In genomic region chr4:131413380-131413779, GRCm38 (mm10) we compare ENCODE assay signal across 25 mouse cellular contexts.
DNase-seq lines count a peak whose midpoint lies in the region; ATAC-seq and TF ChIP-seq lines count a peak whose summit lies in the region.
"Had no signal": no experiment of that assay in that cellular context is flagged by ENCODE, and none has a peak within 500 bp of the region (broad histone marks: within the 10 kb centered on the region; RNA-seq: fewer than 3 reads in every experiment).

No protein-coding gene starts in this region.

- H3K4me3 ChIP-seq in kidney, embryonic 16.5 days (ENCODE audit: low read length): no peak overlapping the region
- no peak overlapping the region for H3K4me3 ChIP-seq in hindbrain, postnatal 0 days (ENCODE audit: low read length)
- H3K4me3 ChIP-seq: embryonic facial prominence, embryonic 13.5 days; embryonic facial prominence, embryonic 15.5 days; erythroblast, embryonic 14.5 days; forebrain, embryonic 10.5 days; forebrain, embryonic 12.5 days had no signal

- H3K27ac ChIP-seq in kidney, embryonic 16.5 days (ENCODE audit: low read length): 0 out of 2 replicates have a peak overlapping the region, but pooled peaks have one; percentile 5
- H3K27ac ChIP-seq in hindbrain, postnatal 0 days: no peak overlapping the region
- H3K27ac ChIP-seq: embryonic facial prominence, embryonic 13.5 days; embryonic facial prominence, embryonic 15.5 days; forebrain, embryonic 10.5 days; forebrain, embryonic 12.5 days had no signal

- H3K36me3 ChIP-seq in kidney, embryonic 16.5 days (ENCODE audit: insufficient read depth, low read length): no peaks in the 10 kb centered on the region
- H3K36me3 ChIP-seq in hindbrain, postnatal 0 days (ENCODE audit: insufficient read depth, low read length): no peaks in the 10 kb centered on the region
- H3K36me3 ChIP-seq: embryonic facial prominence, embryonic 13.5 days; embryonic facial prominence, embryonic 15.5 days; forebrain, embryonic 10.5 days; forebrain, embryonic 12.5 days; G1E had no signal

- no peaks in the 10 kb centered on the region; the same call in 1 of the 2 replicates for H3K4me1 ChIP-seq in kidney, embryonic 16.5 days (ENCODE audit: insufficient read depth, low read length)
- H3K4me1 ChIP-seq in hindbrain, postnatal 0 days (ENCODE audit: insufficient read depth, low read length): no peaks in the 10 kb centered on the region; the same call in 1 of the 2 replicates
- H3K4me1 ChIP-seq: embryonic facial prominence, embryonic 15.5 days had no signal

- H3K9me3 ChIP-seq in kidney, embryonic 16.5 days (ENCODE audit: low read length): no peaks in the 10 kb centered on the region
- no peaks in the 10 kb centered on the region for H3K9me3 ChIP-seq in hindbrain, postnatal 0 days (ENCODE audit: low read length)
- H3K9me3 ChIP-seq: embryonic facial prominence, embryonic 13.5 days; embryonic facial prominence, embryonic 15.5 days; forebrain, embryonic 10.5 days; forebrain, embryonic 12.5 days; G1E had no signal

- DNase-seq in kidney, postnatal 25 days: no peak
- peak; percentile 73 for DNase-seq in A20 (ENCODE audit: low read depth, low spot score)
- DNase-seq in heart, adult 11 months: no peak
- no peak for DNase-seq in hindbrain, postnatal 0 days (ENCODE audit: low spot score)
- DNase-seq: adrenal gland, adult 8-10 months; adrenal gland, postnatal 14 days; adrenal gland, postnatal 36 days; cerebellum, adult 11-12 months; cerebellum, adult 2 months; cerebellum, adult 9-10 months; cerebellum, postnatal 10 days; cerebellum, postnatal 25 days; embryo, embryonic 11 days had no signal

- no peak for ATAC-seq in kidney, embryonic 16.5 days (ENCODE audit: low FRiP score, low TSS enrichment)
- ATAC-seq in common myeloid progenitor, adult 5-6 weeks (replicated peaks; ENCODE audit: low read depth, poor library complexity, severe bottlenecking): peak; percentile 31; the same call in 1 of the 2 replicates
- ATAC-seq in hindbrain, postnatal 0 days: no peak
- ATAC-seq: activated CD4-positive, CD25-positive, alpha-beta regulatory T cell, adult 4 months; forebrain, embryonic 14.5 days; forebrain, embryonic 16.5 days; Patski had no signal

- no peak for TF ChIP-seq CTCF in hindbrain, postnatal 0 days (IDR thresholded peaks at IDR 0.05; ENCODE audit: low read depth)

- no peak overlapping the region for H3K9ac ChIP-seq in kidney, embryonic 16.5 days (replicated peaks; ENCODE audit: low read length)
- no peak overlapping the region for H3K9ac ChIP-seq in hindbrain, postnatal 0 days (replicated peaks; ENCODE audit: low read length)
- H3K9ac ChIP-seq: embryonic facial prominence, embryonic 13.5 days; embryonic facial prominence, embryonic 15.5 days; forebrain, embryonic 12.5 days had no signal

- no peak overlapping the region for H3K4me2 ChIP-seq in kidney, embryonic 16.5 days (replicated peaks; ENCODE audit: low read depth, low read length)
- H3K4me2 ChIP-seq in hindbrain, postnatal 0 days (ENCODE audit: low read depth, low read length): no peak overlapping the region
- H3K4me2 ChIP-seq: embryonic facial prominence, embryonic 13.5 days; embryonic facial prominence, embryonic 15.5 days; forebrain, embryonic 12.5 days had no signal

- 64% methylated on average over 6 of the region's 6 CpGs for WGBS in kidney, embryonic 16.5 days
- WGBS in hindbrain, postnatal 0 days: 90% methylated on average over 6 of the region's 6 CpGs

- no peaks in the 10 kb centered on the region for H3K27me3 ChIP-seq in kidney, embryonic 16.5 days (ENCODE audit: insufficient read depth, low read length)
- H3K27me3 ChIP-seq in hindbrain, postnatal 0 days (ENCODE audit: insufficient read depth, low read length): no peaks in the 10 kb centered on the region
- H3K27me3 ChIP-seq: Patski had no signal
